Mouse (Mus musculus): ENCODE results near the gene Dennd6a.

Dennd6a gene

DNA sequence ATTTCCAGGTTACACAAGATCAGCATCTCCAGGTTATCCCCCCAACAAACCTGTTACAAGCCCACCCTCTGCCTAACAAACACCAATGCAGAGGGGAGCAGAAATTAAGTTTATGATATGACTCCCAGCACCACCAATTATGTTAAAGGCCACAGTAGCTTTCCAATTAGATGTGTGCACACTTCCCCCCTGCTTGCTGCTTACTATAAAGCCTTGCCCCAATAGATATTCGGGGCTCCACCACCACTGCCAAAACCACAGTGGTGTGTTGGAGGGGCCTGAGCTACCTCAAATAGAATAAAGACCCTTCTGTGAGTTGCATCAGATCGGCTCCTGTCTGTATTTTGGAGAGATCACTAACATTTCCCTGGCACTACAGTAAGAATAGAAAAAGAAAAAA, 21.2 kb upstream of the Dennd6a start:
- TF ChIP-seq GATA4 (IDR thresholded peaks at IDR 0.05; ENCODE audit: insufficient replicate concordance, low read length): no peak

DNA sequence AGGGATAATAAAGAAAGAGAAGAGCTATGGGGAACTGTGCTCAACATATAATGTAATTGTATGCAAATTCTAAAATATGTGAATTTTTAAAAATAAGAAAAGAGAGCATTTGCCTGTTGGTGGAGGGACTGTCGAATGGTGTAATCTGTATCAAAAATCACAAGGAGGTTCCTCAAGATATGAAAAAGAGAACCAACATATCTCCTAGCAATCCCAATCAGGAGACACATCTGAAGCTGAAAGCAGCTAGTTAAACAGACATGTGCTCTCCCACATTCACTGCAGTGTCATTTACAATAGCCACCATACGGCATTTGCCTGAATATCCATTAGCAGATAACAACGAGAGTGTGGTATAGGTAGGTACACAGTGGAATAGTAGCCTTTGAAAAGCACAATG, 20.8 kb upstream of the Dennd6a start:
- no peak for TF ChIP-seq GATA4 (IDR thresholded peaks at IDR 0.05; ENCODE audit: insufficient replicate concordance, low read length)

DNA sequence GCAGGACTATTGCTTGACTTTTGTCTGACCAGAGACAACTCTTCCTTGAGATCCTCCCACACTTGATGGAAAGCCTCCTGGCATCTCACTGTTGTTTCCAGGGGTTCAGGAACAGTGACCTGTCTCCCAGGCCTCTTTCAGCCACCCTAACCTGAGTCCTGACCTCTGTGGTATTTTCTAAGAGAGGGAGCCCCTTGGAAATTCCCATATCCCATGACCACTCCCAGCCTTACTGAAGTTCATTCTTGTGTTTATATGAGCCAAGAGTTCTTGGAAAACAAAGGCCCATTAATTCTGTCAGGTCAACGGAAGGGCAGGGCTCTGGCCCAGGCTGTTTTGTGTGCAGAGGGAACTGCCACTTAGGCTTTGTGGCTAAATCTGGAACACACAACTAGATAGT, 16.1 kb upstream of the Dennd6a start:
- TF ChIP-seq GATA4 (IDR thresholded peaks at IDR 0.05; ENCODE audit: insufficient replicate concordance, low read length): peak; percentile 16; the same call in 1 of the 2 replicates

DNA sequence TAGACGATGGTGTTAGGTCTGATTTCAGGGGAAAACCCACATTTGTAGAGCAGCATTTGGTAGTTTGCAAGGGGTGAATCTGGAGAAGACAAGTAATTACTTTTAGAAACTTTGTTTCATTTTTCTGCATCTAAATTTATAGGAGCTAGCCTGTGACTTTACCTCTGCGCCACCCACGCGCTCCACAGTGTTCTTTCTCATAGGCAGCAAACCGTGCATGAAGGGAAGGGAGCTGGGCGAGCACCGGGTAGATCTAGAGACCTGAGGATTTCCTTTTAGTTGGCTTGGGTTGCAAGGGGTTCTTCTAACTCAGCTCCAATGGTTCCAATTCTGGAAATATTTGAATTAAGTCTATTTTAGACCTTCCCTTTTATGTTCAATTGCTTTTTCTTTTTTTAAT, 15.1 kb upstream of the Dennd6a start:
- TF ChIP-seq GATA4 (IDR thresholded peaks at IDR 0.05; ENCODE audit: insufficient replicate concordance, low read length): no peak

DNA sequence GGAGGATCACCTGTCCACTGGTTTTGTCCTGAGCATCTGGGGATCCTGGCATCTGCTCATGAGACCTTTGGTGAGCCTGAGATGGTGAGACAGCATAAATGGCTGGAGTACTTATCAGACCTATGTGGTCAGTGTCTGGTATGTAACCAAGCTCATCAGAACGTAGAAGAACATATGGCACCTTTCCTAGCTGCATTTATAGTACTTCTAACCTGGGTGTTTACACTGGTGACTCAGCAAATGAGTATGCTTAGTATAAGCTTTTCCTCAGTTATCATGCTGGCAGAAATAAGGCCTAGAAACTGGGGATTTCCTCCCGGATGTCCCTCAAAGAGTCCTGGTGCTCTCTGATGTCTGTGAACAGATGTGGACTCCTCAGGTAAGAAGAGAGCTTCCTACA, 11.4 kb upstream of the Dennd6a start:
- TF ChIP-seq GATA4 (IDR thresholded peaks at IDR 0.05; ENCODE audit: insufficient replicate concordance, low read length): no peak

DNA sequence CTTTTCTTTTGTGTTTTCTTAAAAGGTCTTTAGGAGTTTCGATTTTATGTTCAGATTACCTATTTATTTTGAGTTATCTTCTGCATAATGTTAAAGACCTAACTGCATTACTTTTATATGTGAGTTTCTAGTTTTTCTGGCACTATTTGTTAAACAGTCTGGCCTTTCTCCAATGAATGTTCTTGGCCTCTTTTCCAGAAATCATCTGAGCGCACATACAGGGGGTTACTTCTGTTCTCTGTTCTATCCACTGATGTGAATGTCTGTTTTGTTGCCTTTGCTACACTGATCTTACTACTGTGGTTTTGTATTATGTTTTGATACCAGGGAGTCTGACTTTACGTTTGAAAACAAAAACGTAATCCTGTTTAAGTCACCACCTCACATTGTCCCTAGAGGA, 3.8 kb upstream of the Dennd6a start:
- no peak for TF ChIP-seq GATA4 (IDR thresholded peaks at IDR 0.05; ENCODE audit: insufficient replicate concordance, low read length)

DNA sequence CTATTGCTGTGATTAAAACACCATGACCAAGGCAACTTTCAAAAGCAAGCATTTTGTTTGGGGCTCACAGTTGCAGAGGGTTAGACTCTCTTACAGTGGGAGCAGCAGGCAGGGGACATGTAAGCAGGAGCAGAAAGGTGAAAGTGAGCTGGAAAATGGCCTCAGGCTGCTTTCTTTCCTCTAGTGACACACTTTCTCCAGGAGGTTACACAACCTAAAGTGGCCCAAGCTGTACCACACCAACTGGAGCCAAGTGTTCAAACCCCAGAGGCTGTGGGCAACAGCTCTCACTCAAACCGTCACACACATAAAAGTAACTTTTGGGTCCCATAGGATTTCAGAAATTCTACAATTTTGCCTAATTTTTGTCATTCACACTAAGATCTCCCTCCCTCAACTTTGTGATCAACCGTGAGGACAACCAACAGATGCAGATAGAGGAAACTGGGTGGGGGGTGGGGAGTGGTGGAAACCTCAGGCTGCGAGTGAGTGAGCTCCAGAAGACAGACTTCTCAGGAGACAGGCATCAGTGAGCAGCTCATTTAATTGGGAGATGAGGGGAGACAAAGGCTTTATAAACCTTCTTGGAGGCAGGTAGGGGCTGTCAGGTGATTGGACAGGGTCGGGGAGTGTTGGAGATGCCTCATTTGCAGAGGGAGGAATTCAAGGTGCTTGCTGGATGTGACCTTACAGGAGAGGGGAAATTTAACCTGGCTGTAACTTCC, 1.5 kb upstream of the Dennd6a start:
- TF ChIP-seq GATA4 (IDR thresholded peaks at IDR 0.05; ENCODE audit: insufficient replicate concordance, low read length): no peak

DNA sequence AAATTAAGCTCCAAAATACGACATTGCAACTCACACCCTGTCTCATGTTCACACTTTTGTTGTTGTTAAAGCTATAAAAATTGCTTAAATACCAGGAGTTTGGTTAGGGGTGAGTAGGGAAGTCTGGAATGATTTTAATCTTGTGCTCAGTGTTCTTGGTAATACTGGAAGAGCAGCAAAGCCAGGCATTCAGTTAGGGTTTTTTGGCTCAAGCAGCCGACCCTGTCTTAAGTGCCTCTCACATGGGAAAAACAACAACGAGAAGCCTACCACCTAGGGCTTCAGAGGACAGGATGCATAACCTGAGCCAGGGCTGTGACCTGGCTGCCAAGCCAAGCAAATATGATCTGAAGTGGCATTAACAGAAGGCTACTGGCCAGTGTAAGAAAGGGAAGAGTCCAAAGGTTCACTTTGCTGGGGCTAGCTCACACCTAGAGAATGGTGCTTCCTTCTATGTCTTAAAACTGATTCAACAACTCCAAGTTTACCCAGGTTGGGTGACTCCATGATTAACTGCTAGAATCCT, 2.7 kb downstream of the Dennd6a start:
- TF ChIP-seq GATA4 (IDR thresholded peaks at IDR 0.05; ENCODE audit: insufficient replicate concordance, low read length): no peak

DNA sequence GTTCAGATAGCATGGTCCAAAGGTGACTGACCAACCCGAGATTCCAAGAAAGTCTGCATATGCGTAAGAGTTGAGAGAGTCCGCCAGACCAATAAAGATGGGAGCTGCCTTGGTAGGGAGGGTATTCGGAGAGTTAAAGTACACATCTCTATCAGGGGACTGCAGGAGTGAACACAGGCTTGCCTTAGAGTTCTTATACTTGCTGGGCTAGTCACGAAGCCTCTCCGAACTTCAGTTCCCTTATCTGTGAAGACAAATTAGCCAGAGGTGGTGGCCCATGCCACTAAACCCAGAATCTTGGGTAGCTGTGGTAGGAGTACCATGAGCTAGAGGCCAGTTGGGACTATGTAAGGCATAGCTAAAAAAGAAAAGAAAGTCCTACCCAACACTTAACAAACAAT, 5.1 kb downstream of the Dennd6a start:
- TF ChIP-seq GATA4 (IDR thresholded peaks at IDR 0.05; ENCODE audit: insufficient replicate concordance, low read length): no peak

DNA sequence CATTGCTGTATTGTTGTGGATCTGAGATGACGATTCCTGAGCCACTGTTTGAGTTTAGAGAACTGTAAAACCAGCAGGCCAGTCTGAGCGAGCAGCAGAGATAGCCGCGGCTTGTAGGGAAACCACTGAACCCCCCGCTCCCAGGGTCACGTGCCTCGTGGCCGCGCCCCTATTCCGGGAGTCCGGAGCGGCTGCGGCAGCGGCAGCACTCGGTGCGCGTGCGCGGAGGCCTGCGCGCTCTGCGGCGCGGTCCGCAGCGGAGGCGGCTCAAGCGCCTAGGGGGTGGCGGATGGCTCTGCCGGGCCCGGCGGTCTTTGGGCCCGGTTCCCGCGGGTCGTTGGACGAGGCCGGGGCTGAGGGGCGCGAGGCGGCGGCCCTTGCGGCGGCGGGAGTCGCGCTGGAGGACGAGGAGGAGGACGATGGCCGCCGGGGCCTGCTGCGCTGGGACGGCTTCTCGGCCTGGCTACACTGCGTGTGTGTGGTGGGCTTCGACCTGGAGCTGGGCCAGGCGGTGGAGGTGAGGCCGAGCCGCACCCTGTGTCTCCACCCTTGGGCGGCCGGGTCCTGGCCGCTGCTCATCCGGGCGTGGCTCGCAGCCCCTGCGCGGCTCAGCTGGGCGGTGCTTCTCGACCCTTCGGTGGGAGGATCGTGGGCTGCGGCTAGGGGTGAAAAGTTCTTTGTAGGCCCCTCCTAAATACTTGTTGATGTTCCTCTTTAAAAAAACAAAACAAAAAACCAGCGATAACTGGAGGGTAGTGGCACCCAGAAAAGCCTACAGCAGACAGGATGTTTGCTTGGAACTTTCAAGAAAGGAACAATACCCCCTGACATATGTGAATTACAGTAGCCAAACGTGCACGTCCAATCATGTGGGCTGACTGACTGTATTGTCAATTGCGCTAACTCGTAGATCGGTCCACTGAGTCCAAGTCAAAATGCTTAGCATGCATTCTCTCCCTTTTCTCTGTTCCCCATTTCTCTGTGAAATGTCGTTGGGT, 6.0 kb downstream of the Dennd6a start:
- TF ChIP-seq GATA4 (IDR thresholded peaks at IDR 0.05; ENCODE audit: insufficient replicate concordance, low read length): peak; percentile 55; the same call in 1 of the 2 replicates

DNA sequence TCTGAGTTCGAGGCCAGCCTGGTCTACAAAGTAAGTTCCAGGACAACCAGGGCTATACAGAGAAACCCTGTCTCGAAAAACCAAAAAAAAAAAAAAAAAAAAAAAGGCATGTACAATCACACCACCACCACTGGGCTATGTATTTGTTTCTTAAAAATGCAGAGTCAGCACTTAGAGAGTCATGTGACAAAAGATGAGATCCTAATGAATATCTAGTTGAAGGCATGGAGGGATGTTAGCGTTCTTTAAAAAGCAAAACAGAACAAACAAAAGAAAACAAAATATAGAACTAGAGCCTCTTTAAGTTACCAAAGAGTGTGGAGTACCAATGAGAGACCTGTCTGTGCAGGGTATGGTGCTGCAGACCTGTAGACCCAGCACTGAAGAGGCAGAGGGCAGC, 10.0 kb downstream of the Dennd6a start:
- no peak for TF ChIP-seq GATA4 (IDR thresholded peaks at IDR 0.05; ENCODE audit: insufficient replicate concordance, low read length)

DNA sequence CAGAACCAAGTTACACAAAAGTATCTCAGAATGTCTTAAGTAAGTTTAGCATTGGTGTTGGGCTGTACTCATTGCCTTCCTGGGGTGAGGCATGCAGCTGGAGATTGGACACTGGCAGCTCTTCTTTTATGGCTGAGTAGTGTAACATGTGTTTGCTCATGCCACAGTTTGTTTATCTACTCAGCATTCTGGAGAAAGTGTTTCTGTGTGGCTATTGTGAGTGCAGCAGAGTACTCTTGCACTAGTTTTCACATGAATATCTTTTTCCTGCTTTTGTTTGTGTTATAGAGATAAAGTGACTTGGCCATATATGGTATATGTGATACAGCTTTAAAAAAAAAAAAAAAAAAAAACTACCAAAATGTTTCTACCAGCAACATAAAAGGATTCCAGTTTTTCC, 13.5 kb downstream of the Dennd6a start:
- no peak for TF ChIP-seq GATA4 (IDR thresholded peaks at IDR 0.05; ENCODE audit: insufficient replicate concordance, low read length)

DNA sequence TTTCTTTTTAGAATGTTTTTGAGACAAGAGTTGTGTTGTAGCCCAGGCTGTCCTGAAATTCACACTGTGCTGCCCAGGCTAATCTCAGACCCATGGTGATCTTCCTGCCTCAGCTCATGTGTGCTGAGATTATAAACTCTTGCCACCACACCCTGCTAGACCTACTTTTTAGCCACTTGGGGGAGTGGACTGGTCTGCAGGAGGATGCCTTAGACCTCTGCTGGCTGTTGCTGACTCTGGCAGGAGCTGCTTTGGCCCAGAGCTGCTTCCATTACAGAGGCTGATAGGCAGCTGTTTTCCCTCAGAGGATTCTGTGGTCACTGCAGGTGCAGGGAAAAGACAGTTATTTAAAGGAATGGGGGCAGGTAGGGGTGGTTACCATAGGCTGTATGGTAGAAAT, 17.7 kb downstream of the Dennd6a start:
- TF ChIP-seq GATA4 (IDR thresholded peaks at IDR 0.05; ENCODE audit: insufficient replicate concordance, low read length): no peak

DNA sequence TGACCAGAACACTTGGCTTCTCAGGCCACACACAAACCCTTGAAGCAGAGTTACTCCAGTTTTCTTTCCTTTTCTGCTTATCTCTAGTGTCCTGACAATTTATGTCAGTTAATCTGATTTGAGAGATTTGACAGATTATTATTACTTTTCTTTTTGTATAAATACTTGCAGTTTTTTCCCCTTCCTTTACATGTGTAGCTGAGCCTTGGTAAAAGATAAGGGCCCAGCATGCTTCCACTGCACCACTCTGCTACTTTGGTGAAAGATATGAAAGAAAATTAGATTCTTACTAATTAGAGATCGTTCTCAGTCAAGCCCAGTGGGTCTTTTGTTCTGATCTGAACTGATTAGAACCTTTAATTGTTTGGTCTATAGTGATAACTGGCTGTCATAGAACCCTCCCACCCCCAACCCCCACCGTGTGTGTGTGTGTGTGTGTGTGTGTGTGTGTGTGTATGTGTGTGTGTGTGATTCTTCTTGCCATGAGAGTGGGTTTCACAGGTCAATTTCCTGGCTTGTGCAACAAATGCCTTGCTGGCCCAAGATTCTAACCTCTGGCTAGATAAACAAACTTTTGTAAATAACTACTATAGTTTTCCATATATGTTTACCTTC, 19.7 kb downstream of the Dennd6a start:
- no peak for TF ChIP-seq GATA4 (IDR thresholded peaks at IDR 0.05; ENCODE audit: insufficient replicate concordance, low read length)

DNA sequence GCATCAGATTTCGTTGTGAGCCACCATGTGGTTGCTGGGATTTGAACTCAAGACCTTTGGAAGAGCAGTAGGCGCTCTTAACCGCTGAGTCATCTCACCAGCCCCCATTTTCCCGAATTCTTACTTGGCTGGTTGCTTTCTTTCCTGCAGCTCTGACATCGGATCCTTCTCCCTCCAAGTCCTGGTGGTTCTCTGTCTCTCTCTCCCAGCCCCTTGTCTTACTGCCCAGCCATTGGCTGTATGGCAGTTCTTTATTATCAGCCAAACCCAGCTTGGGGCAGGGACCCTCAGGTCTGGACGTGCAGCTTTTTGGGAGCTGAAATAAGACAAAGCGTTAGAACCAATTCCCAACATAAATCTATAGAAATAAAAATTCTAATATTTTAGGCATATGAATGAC, 21.5 kb downstream of the Dennd6a start:
- TF ChIP-seq GATA4 (IDR thresholded peaks at IDR 0.05; ENCODE audit: insufficient replicate concordance, low read length): no peak

All from liver, adult (tissue).